Mouse (Mus musculus): ENCODE measurements around the gene Slc35c2. TPM values are rescaled to one million over a fixed set of nuclear protein-coding genes. Genes with fewer than 3 reads are reported as not detected.

Gene Slc35c2
- polyA plus RNA-seq, 1 experiment: 64.1 TPM

- no peaks in the 10 kb centered on the region; the same call in none of the 2 replicates for H3K27me3 ChIP-seq (replicated peaks; ENCODE audit: control insufficient read depth, insufficient read depth, low read length)
- peak; percentile 35 for DNase-seq
Observed at GRCm38 (mm10) chr2:165233491-165234290, 54.0 kb downstream of the Slc35c2 start.

GRCm38 (mm10) chr2:165229050-165229449 lies 58.6 kb downstream of the Slc35c2 start:
- TF ChIP-seq CTCF (conservative IDR thresholded peaks at IDR 0.05; ENCODE audit: insufficient read depth, insufficient read length, low read depth, low read length): no peak
- no peak for TF ChIP-seq POLR2A (IDR thresholded peaks at IDR 0.05; ENCODE audit: low read depth, low read length)
- 78% methylated on average over 11 of the region's 11 CpGs for WGBS
- Histone ChIP-seq H3K36me3 (ENCODE audit: control insufficient read depth, insufficient read depth, low read length) (no peaks in the 10 kb centered on the region), H3K4me3 (ENCODE audit: insufficient read depth, low read depth, low read length) (no peak overlapping the region), H3K4me1 (ENCODE audit: control insufficient read depth, insufficient read depth, low read length) (no peaks in the 10 kb centered on the region), H3K27me3 (replicated peaks; ENCODE audit: control insufficient read depth, insufficient read depth, low read length) (no peaks in the 10 kb centered on the region), H3K27ac (ENCODE audit: insufficient read depth, low read depth, low read length) (no peak overlapping the region)
- no peak for DNase-seq

More at GRCm38 (mm10) chr2:165233491-165234290, 54.0 kb downstream of the Slc35c2 start:
- Histone ChIP-seq H3K4me1 (ENCODE audit: control insufficient read depth, insufficient read depth, low read length) (no peaks in the 10 kb centered on the region), H3K36me3 (ENCODE audit: control insufficient read depth, insufficient read depth, low read length) (no peaks in the 10 kb centered on the region), H3K27ac (ENCODE audit: insufficient read depth, low read depth, low read length) (no peak overlapping the region), H3K4me3 (ENCODE audit: insufficient read depth, low read depth, low read length) (peak overlapping the region; percentile 41; the same call in 1 of the 2 replicates)
- TF ChIP-seq CTCF (conservative IDR thresholded peaks at IDR 0.05; ENCODE audit: insufficient read depth, insufficient read length, low read depth, low read length) (peak; percentile 44), POLR2A (IDR thresholded peaks at IDR 0.05; ENCODE audit: low read depth, low read length) (no peak)
- WGBS: 2% methylated on average over 82 of the region's 82 CpGs

Other genes with a start within 250 kb of the Slc35c2 start
- gene Cd40, start 232.2 kb downstream of the Slc35c2 start, polyA plus RNA-seq (2012; rRNA removed): 6.1 and 11.2 TPM in 2 replicates
- not detected in 2 replicates for gene 1700025C18Rik, start 197.1 kb downstream of the Slc35c2 start, polyA plus RNA-seq (2012; rRNA removed)
- gene Cdh22, start 53.0 kb downstream of the Slc35c2 start, polyA plus RNA-seq (2012; rRNA removed): 0.05 and 0.19 TPM in 2 replicates
- 56.3 and 59.9 TPM in 2 replicates for gene Elmo2, start 38.6 kb upstream of the Slc35c2 start, polyA plus RNA-seq (2012; rRNA removed)
- gene Zfp663, start 80.9 kb upstream of the Slc35c2 start, polyA plus RNA-seq (2012; rRNA removed): not detected in 2 replicates
- 1.1 and 1.2 TPM in 2 replicates for gene Zfp334, start 100.4 kb upstream of the Slc35c2 start, polyA plus RNA-seq (2012; rRNA removed)
- 0.09 and 0.11 TPM in 2 replicates for gene Ocstamp, start 112.5 kb upstream of the Slc35c2 start, polyA plus RNA-seq (2012; rRNA removed)
- gene Slc13a3, start 185.4 kb upstream of the Slc35c2 start, polyA plus RNA-seq (2012; rRNA removed): 584 and 709 TPM in 2 replicates
- gene Trp53rka, start 205.5 kb upstream of the Slc35c2 start, polyA plus RNA-seq (2012; rRNA removed): 15.5 and 16.3 TPM in 2 replicates
- gene Slc2a10, start 215.9 kb upstream of the Slc35c2 start, polyA plus RNA-seq (2012; rRNA removed): 1.5 and 1.7 TPM in 2 replicates